Mouse (Mus musculus): ENCODE measurements around the gene Gja5. TPM values are rescaled to one million over a fixed set of nuclear protein-coding genes. Genes with fewer than 3 reads are reported as not detected.

The Gja5 gene
- polyA plus RNA-seq (2014; fragmentation: Nextera tagmentation; extraction: Ambion mirVana): 3.1 and 3.8 TPM in 2 replicates

DNA sequence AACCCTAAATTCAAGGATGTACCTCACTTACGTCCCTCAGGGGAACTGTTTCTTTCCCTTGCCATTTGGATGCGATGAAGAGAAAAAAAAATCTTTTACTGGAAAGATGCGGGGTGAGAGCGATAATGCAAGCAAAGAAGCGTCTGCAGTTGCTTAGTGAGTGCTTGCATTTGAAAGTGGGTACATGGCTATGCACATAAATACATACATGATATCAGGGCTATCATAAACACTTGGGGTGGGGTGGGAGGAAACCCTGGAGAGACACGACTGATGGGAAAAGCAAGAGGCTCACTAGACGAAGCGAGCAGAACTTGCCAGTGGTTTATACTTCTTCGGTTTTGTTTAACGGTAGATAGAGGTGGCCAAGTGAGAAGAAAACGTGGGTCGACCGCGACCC, at the start of gene Gja5:
Gene Gja5, plus strand, starts transcription at position 301 of the 400 bp plus-strand sequence.
- no peak within 1 kb of the TSS for H3K27ac ChIP-seq (ENCODE audit: low read depth, low read length)
- ATAC-seq (ENCODE audit: low FRiP score) (0 out of 2 replicates have a peak, but pooled peaks have one; percentile 4), DNase-seq (ENCODE audit: low spot score, missing footprints) (no peak)
- H3K4me3 ChIP-seq (ENCODE audit: low read depth, low read length): peak within 1 kb of the TSS; percentile 99
- no peaks in the 10 kb centered on the region for H3K27me3 ChIP-seq (ENCODE audit: control insufficient read depth, insufficient read depth, low read length)
- H3K36me3 ChIP-seq (ENCODE audit: control insufficient read depth, insufficient read depth, low read length): no peaks in the 10 kb centered on the region
- H3K9me3 ChIP-seq (ENCODE audit: control insufficient read depth, low read length): no peaks in the 10 kb centered on the region
- 16% methylated on average over 14 of the region's 14 CpGs for WGBS
- peaks cover 5% of the 10 kb centered on the region for H3K4me1 ChIP-seq (ENCODE audit: control insufficient read depth, insufficient read depth, low read length)
- peak within 1 kb of the TSS; percentile 68 for H3K4me2 ChIP-seq
- peak within 1 kb of the TSS; percentile 89 for H3K9ac ChIP-seq (ENCODE audit: low read length)

DNA sequence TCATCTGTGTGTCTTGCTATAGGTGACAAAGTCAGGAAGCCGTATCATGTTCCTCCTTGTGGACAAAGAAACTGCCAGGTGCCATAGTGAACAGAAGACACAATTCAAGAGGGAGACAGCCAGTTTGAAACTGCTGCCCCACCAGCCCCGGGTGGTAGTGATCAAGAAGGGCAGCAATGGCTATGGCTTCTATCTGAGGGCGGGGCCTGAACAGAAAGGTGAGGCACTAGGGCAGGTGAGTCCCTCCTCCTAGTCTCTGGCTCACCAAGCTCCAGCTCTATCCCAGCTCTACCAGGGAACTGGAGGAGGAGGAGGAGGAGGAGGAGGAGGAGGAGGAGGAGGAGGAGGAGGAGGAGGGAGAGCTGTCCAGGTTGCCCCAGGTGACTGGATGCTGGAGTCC, 48.7 kb upstream of the Gja5 start:
- H3K4me2 ChIP-seq: no peak overlapping the region
- no peaks in the 10 kb centered on the region for H3K27me3 ChIP-seq (ENCODE audit: control insufficient read depth, insufficient read depth, low read length)
- H3K4me1 ChIP-seq (ENCODE audit: control insufficient read depth, insufficient read depth, low read length): no peaks in the 10 kb centered on the region
- DNase-seq (ENCODE audit: low spot score, missing footprints): no peak
- no peak overlapping the region for H3K4me3 ChIP-seq (ENCODE audit: low read depth, low read length)
- 76% methylated on average over 3 of the region's 3 CpGs for WGBS
- no peaks in the 10 kb centered on the region for H3K36me3 ChIP-seq (ENCODE audit: control insufficient read depth, insufficient read depth, low read length)
- no peak for ATAC-seq (ENCODE audit: low FRiP score)
- H3K27ac ChIP-seq (ENCODE audit: low read depth, low read length): no peak overlapping the region
- no peak overlapping the region for H3K9ac ChIP-seq (ENCODE audit: low read length)
- no peaks in the 10 kb centered on the region for H3K9me3 ChIP-seq (ENCODE audit: control insufficient read depth, low read length)

DNA sequence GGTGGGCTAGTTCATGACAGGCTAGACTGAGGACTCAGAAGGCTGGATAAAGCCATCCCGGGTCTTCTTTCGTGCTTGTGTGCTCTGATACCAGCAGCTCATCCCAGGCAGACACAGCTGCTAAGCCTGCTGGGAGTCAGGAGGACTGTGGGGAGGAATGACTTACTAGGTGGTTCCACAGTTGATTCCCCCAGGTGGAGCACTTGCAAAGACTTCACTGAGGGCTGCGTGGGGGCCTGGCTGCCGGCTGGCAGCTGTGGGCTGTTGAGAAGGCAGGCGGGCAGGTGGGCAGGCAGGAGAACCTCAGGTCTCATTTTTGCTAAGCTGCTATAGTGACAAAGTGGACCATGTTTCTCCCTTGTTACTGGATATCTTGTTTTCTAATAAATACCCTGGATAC, 44.0 kb upstream of the Gja5 start:
- H3K27ac ChIP-seq (ENCODE audit: low read depth, low read length): no peak overlapping the region
- ATAC-seq (ENCODE audit: low FRiP score): no peak
- DNase-seq (ENCODE audit: low spot score, missing footprints): no peak
- H3K4me3 ChIP-seq (ENCODE audit: low read depth, low read length): no peak overlapping the region
- H3K4me1 ChIP-seq (ENCODE audit: control insufficient read depth, insufficient read depth, low read length): no peaks in the 10 kb centered on the region
- 89% methylated on average over 5 of the region's 5 CpGs for WGBS
- no peaks in the 10 kb centered on the region for H3K36me3 ChIP-seq (ENCODE audit: control insufficient read depth, insufficient read depth, low read length)
- H3K9ac ChIP-seq (ENCODE audit: low read length): no peak overlapping the region
- H3K27me3 ChIP-seq (ENCODE audit: control insufficient read depth, insufficient read depth, low read length): no peaks in the 10 kb centered on the region
- no peaks in the 10 kb centered on the region for H3K9me3 ChIP-seq (ENCODE audit: control insufficient read depth, low read length)
- no peak overlapping the region for H3K4me2 ChIP-seq

DNA sequence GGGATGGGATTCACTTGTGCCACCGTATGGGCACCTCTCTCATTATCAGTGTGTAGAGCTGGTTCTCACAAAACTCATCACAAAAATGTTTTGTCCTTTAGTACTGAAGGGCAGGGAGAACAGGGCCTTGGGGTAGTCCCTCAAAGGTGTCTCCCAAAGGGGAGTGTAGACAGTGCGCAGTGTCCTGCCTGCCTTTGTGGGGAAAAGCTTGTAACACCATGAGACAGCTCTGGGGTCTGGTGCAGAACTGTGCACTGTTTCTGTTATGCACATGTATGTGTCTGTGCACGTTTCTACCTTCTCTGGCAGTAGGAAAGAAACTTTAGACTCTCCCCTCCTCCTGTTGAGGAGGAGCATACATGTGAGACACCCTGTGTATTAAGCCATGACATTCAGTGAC, 36.6 kb upstream of the Gja5 start:
- H3K36me3 ChIP-seq (ENCODE audit: control insufficient read depth, insufficient read depth, low read length): peaks cover 5% of the 10 kb centered on the region; the same call in 1 of the 2 replicates

DNA sequence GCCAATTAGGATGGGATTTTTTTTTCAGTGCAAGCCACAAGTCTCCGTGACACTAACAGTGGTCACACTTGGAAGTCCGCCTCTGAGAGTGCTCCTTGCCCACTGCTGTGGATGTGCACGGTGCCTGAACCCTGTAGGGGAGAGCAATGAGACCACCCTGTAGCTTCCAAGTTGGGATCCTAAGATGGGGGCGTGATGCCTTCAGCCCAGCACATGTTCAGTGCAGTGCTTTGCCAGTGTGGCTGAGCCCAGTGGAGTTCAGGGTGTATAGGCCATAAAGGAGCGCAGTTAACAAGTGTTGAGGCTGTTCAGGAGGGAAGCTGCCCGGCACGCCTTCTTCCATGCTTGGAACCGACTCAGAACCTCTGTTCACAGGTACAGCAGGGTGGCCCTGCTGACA, 35.9 kb upstream of the Gja5 start:
- Histone ChIP-seq H3K4me3 (ENCODE audit: low read depth, low read length) (no peak overlapping the region), H3K36me3 (ENCODE audit: control insufficient read depth, insufficient read depth, low read length) (peaks cover 7% of the 10 kb centered on the region; the same call in 1 of the 2 replicates), H3K27ac (ENCODE audit: low read depth, low read length) (no peak overlapping the region), H3K9me3 (ENCODE audit: control insufficient read depth, low read length) (no peaks in the 10 kb centered on the region), H3K9ac (ENCODE audit: low read length) (no peak overlapping the region), H3K27me3 (ENCODE audit: control insufficient read depth, insufficient read depth, low read length) (no peaks in the 10 kb centered on the region), H3K4me2 (no peak overlapping the region), H3K4me1 (ENCODE audit: control insufficient read depth, insufficient read depth, low read length) (no peaks in the 10 kb centered on the region)
- WGBS: 94% methylated on average over 8 of the region's 8 CpGs
- ATAC-seq (ENCODE audit: low FRiP score): no peak
- DNase-seq (ENCODE audit: low spot score, missing footprints): no peak

More for the DNA sequence above, 36.6 kb upstream of the Gja5 start:
- H3K4me2 ChIP-seq: no peak overlapping the region
- H3K9me3 ChIP-seq (ENCODE audit: control insufficient read depth, low read length): no peaks in the 10 kb centered on the region
- no peak for ATAC-seq (ENCODE audit: low FRiP score)
- 94% methylated on average over 3 of the region's 3 CpGs for WGBS
- H3K27me3 ChIP-seq (ENCODE audit: control insufficient read depth, insufficient read depth, low read length): no peaks in the 10 kb centered on the region
- H3K27ac ChIP-seq (ENCODE audit: low read depth, low read length): no peak overlapping the region
- no peak overlapping the region for H3K9ac ChIP-seq (ENCODE audit: low read length)
- no peak for DNase-seq (ENCODE audit: low spot score, missing footprints)
- H3K4me1 ChIP-seq (ENCODE audit: control insufficient read depth, insufficient read depth, low read length): no peaks in the 10 kb centered on the region
- H3K4me3 ChIP-seq (ENCODE audit: low read depth, low read length): no peak overlapping the region

DNA sequence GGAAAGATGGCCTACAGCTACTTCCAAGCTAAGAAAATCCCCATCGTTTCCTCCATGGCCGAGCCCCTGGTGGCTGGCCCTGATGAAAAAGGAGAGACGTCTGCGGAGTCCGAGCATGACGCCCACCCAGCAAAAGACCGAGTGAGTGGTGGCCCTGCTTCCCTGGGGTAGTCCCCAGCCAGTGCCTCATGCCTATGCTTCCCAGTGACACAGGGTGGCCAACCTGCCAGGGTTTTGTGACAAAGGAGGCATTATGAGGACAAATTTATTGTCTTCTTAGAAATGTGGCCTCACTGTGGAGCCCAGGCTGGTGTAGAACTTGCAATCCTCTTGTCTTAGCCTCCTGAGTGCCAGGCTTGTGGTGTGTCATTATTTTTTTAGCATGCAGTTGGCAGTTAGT, 35.4 kb upstream of the Gja5 start:
- no peak overlapping the region for H3K27ac ChIP-seq (ENCODE audit: low read depth, low read length)
- ATAC-seq (ENCODE audit: low FRiP score): no peak
- H3K9ac ChIP-seq (ENCODE audit: low read length): no peak overlapping the region
- H3K36me3 ChIP-seq (ENCODE audit: control insufficient read depth, insufficient read depth, low read length): peaks cover 7% of the 10 kb centered on the region; the same call in 1 of the 2 replicates
- H3K4me3 ChIP-seq (ENCODE audit: low read depth, low read length): no peak overlapping the region
- H3K9me3 ChIP-seq (ENCODE audit: control insufficient read depth, low read length): no peaks in the 10 kb centered on the region
- WGBS: 92% methylated on average over 7 of the region's 7 CpGs
- no peaks in the 10 kb centered on the region for H3K4me1 ChIP-seq (ENCODE audit: control insufficient read depth, insufficient read depth, low read length)
- H3K27me3 ChIP-seq (ENCODE audit: control insufficient read depth, insufficient read depth, low read length): no peaks in the 10 kb centered on the region
- no peak overlapping the region for H3K4me2 ChIP-seq
- DNase-seq (ENCODE audit: low spot score, missing footprints): no peak

DNA sequence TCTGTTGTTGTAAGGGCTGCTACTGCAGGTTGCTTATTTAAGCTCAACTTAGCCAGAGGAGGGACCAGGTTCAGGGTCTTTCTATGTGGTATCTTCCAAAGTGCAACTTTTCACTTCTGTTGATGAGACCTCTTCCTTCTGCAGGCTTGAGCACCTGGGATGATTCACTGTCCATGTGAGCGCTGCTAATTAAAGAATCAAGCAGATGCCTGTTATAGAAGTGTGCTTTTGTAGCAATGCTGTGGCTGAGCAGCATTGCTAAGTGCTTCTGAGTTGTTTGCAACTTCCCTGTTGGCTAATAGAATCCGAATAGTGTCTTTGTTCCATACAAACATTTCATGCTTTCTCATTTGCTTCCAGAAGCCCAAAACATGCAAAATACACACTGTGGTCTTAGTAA, 34.2 kb upstream of the Gja5 start:
- Histone ChIP-seq H3K27ac (ENCODE audit: low read depth, low read length) (no peak overlapping the region), H3K9me3 (ENCODE audit: control insufficient read depth, low read length) (no peaks in the 10 kb centered on the region), H3K4me3 (ENCODE audit: low read depth, low read length) (no peak overlapping the region), H3K4me2 (no peak overlapping the region), H3K9ac (ENCODE audit: low read length) (no peak overlapping the region), H3K27me3 (ENCODE audit: control insufficient read depth, insufficient read depth, low read length) (no peaks in the 10 kb centered on the region), H3K36me3 (ENCODE audit: control insufficient read depth, insufficient read depth, low read length) (peaks cover 7% of the 10 kb centered on the region; the same call in 1 of the 2 replicates), H3K4me1 (ENCODE audit: control insufficient read depth, insufficient read depth, low read length) (no peaks in the 10 kb centered on the region)
- ATAC-seq (ENCODE audit: low FRiP score) (no peak), DNase-seq (ENCODE audit: low spot score, missing footprints) (no peak)
- WGBS: 91% methylated on average over 2 of the region's 2 CpGs

DNA sequence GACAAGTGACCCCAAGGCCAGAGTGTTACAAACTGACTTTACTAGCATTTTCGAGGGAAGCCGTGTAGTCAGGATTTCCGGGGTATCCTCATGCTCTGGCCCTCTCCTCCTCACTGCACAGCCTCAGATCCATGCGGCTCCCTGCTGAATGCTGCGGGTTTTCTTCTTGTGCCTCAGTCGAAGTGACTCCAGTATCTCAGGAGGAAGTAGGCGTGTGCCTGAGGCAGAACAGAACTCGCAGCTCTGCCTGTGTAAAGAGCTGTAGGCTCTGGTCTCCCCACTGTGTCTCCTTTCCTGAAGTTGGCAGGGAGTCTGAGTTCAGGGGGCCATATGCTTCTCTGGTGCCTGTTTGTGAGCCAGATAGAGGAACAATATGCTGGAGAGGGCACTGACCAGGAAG, 33.4 kb upstream of the Gja5 start:
- Histone ChIP-seq H3K4me1 (ENCODE audit: control insufficient read depth, insufficient read depth, low read length) (no peaks in the 10 kb centered on the region), H3K4me3 (ENCODE audit: low read depth, low read length) (no peak overlapping the region), H3K36me3 (ENCODE audit: control insufficient read depth, insufficient read depth, low read length) (peaks cover 7% of the 10 kb centered on the region; the same call in 1 of the 2 replicates), H3K9me3 (ENCODE audit: control insufficient read depth, low read length) (no peaks in the 10 kb centered on the region), H3K4me2 (no peak overlapping the region), H3K27me3 (ENCODE audit: control insufficient read depth, insufficient read depth, low read length) (no peaks in the 10 kb centered on the region), H3K27ac (ENCODE audit: low read depth, low read length) (no peak overlapping the region), H3K9ac (ENCODE audit: low read length) (no peak overlapping the region)
- no peak for DNase-seq (ENCODE audit: low spot score, missing footprints)
- ATAC-seq (ENCODE audit: low FRiP score): no peak
- WGBS: 89% methylated on average over 8 of the region's 8 CpGs

DNA sequence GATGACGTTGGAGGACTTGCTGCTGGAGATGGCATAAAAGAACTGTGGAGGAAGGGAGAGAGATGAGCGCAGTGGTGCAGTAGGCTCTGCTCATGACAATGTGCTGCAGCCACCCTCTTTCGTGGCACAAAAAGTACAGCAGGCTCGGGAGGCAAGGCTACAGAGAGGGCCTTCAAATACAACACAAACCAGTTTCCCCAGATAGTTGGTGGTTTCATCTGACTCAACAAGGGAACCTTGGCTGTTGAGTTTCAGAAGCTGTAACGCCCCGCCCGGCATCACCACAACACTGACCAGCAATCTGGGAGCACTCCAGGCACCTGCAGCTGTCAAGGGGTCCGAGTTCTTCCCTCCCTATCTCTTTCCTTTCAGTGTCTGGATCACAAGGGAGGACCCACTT, 32.0 kb upstream of the Gja5 start:
- DNase-seq (ENCODE audit: low spot score, missing footprints) (no peak), ATAC-seq (ENCODE audit: low FRiP score) (no peak)
- no peaks in the 10 kb centered on the region for H3K27me3 ChIP-seq (ENCODE audit: control insufficient read depth, insufficient read depth, low read length)
- H3K9me3 ChIP-seq (ENCODE audit: control insufficient read depth, low read length): no peaks in the 10 kb centered on the region
- no peak overlapping the region for H3K27ac ChIP-seq (ENCODE audit: low read depth, low read length)
- H3K9ac ChIP-seq (ENCODE audit: low read length): no peak overlapping the region
- H3K4me1 ChIP-seq (ENCODE audit: control insufficient read depth, insufficient read depth, low read length): no peaks in the 10 kb centered on the region
- H3K36me3 ChIP-seq (ENCODE audit: control insufficient read depth, insufficient read depth, low read length): peaks cover 7% of the 10 kb centered on the region; the same call in 1 of the 2 replicates
- WGBS: 87% methylated on average over 8 of the region's 8 CpGs
- H3K4me3 ChIP-seq (ENCODE audit: low read depth, low read length): no peak overlapping the region
- no peak overlapping the region for H3K4me2 ChIP-seq

All from midbrain, embryonic 11.5 days (tissue).